Mouse (Mus musculus) forebrain, embryonic 10.5 days (tissue): ENCODE measurements around the gene Rpl27. TPM values are rescaled to one million over a fixed set of nuclear protein-coding genes. Genes with fewer than 3 reads are reported as not detected.
A peak's percentile ranks its signal among the peaks of the same experiment; 100 is the strongest.

Experiments
- DNase-seq: peaks from one replicate; pipeline ENCODE4 v3.0.0-alpha.2; 2017; ENCODE audit warnings: low spot score; ENCODE audit errors: extremely low spot score
- H3K27ac ChIP-seq: fragments of 300-500 bp; sonication (generic); 2 replicates; pipeline ENCODE4 v1.5.1; 2016; ENCODE audit warnings: mild to moderate bottlenecking
- H3K27me3 ChIP-seq: fragments of 300-500 bp; sonication (generic); 2 replicates; pipeline ENCODE4 v1.6.1; 2016; ENCODE audit warnings: mild to moderate bottlenecking; ENCODE audit not compliant: poor library complexity, severe bottlenecking
- H3K36me3 ChIP-seq: fragments of 300-500 bp; sonication (generic); replicated peaks from 2 replicates; pipeline ENCODE4 v1.6.1; 2016; ENCODE audit warnings: mild to moderate bottlenecking, moderate library complexity
- H3K4me1 ChIP-seq: fragments of 300-500 bp; sonication (generic); 2 replicates; pipeline ENCODE4 v1.6.1; 2016
- H3K4me3 ChIP-seq: fragments of 300-500 bp; sonication (generic); 2 replicates; pipeline ENCODE4 v1.5.1; 2016; ENCODE audit warnings: mild to moderate bottlenecking, moderate library complexity
- H3K9me3 ChIP-seq: fragments of 300-500 bp; sonication (generic); 2 replicates; pipeline ENCODE4 v1.6.1; 2016; ENCODE audit warnings: mild to moderate bottlenecking, moderate library complexity
- WGBS: fragments of 180-500 bp; shearing (Covaris S2); methylation state at CpG from one replicate; pipeline ENCODE4 v1.1.7; 2016; 5-methylcytosine and 5-hydroxymethylcytosine counted together
- polyA plus RNA-seq: library from polyadenylated mRNA; unstranded; fragments of >200 nt; fragmentation: Nextera tagmentation; extraction: Ambion mirVana; gene quantifications from 2 replicates; pipeline ENCODE4 v1.2.1, GENCODE M21; 2016

Rpl27 gene
- 499 and 505 TPM in 2 replicates for polyA plus RNA-seq

DNA sequence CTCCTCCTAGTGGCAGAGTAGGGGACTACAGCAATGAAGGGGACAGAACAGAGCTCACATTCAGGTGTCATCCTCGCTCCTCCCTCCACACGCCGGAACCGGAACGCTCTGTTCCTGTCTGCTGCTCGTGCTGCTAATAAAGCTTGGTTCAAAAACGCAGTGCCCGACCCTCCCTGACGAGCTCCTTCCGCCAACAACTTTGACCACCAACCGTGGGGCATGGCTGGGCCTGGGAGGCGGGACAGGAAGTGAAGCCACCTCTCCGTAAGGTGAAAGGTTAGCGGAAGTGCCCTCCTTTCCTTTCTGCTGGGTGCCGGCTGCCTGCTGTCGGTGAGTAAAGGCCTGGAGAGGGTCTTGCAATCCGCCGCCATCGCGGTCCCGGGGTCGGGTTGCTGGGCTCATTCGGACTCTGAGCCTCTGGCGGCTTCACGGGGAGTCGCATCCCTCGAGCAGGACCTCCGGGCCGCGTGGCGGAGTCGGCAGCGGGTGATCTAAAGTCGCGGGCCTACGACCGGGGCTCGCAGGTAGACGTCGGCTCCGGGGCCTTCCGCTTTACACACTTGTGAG, at the start of gene Rpl27:
Gene Rpl27, plus strand, starts transcription at position 172 of the 567 bp plus-strand sequence.
- Histone ChIP-seq H3K4me3 (peak within 1 kb of the TSS; percentile 89), H3K4me1 (peaks cover 21% of the 10 kb centered on the region), H3K36me3 (peaks cover 39% of the 10 kb centered on the region), H3K27me3 (no peaks in the 10 kb centered on the region), H3K27ac (peak within 1 kb of the TSS; percentile 98), H3K9me3 (no peaks in the 10 kb centered on the region)
- DNase-seq, result peak; percentile 100
- under 1% methylated on average over 42 of the region's 42 CpGs for WGBS

DNA sequence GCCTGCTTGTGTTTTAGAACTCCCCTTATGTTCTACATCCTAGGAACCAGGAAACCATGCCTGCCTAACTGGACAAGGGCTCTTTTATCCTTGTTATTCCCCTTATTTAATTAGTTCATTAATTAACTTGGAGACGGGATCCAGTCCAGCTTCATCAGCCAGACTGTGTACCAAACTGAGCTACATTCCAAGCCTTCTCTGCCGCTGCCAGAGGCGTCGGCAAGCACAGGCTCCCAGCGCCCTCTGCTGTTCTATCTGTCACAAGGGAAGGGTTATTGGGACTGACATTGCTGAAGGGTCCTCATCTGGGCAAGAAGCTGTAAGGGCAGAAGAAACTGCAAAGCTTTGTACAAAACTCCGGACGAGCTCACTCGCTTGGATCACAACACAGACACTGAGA, 47.0 kb upstream of the Rpl27 start:
- Histone ChIP-seq H3K27ac (no peak overlapping the region), H3K4me1 (peaks cover 4% of the 10 kb centered on the region; the same call in 1 of the 2 replicates), H3K9me3 (no peaks in the 10 kb centered on the region), H3K4me3 (no peak overlapping the region), H3K27me3 (no peaks in the 10 kb centered on the region), H3K36me3 (no peaks in the 10 kb centered on the region)
- 8% methylated on average over 8 of the region's 8 CpGs for WGBS
- DNase-seq, result peak; percentile 71

DNA sequence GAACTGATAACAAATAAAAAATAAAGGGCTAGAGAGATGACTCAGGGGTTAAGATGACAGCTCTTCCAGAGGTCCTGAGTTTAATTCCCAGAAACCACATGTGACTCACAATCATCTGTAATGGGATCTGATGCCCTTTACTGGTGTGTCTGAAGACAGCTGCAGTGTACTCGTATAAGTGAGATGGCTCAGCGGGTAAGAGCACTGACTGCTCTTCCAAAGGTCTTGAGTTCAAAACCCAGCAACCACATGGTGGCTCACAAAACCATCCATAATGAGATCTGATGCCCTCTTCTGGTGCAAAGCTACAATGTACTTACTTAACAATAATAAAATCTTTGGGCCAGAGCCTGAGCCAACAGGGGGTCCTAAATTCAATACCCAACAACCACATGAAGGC, 26.8 kb upstream of the Rpl27 start:
- H3K36me3 ChIP-seq, result peaks cover 47% of the 10 kb centered on the region
- WGBS, result 93% methylated on average over 2 of the region's 2 CpGs

DNA sequence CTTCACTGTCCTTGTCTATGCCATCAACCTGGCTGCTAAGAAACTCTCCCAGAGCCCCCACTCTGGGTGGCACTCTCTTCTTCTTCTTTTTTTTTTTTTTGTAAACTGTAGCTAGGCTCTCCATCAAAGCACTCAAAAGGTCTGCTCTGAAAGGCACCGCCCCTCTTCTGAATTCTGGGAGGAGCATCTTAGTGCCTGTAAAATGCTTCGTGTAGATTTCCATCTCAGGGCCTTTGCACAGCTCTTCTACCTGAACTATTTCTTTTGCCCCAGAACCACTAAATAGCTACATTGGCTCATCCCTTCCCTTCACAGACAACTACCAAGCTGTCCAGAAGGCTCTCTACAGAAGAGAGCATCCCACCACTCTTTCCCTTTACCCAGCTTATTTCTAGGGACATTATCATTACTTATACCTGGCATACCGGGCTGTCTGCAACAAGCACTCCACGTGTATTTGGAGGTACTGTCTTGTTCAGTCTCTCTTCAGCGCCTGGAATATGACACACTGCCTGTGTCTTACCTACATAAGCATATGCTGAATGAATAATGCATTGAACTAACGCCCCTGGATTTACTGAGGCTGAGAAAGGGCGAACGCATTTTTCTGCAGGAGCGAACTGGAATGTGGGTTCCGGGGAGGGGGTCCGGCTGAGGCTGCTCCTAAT, 25.5 kb upstream of the Rpl27 start:
- WGBS, result 4% methylated on average over 11 of the region's 11 CpGs
- Histone ChIP-seq H3K4me1 (peaks cover 21% of the 10 kb centered on the region), H3K27ac (peak overlapping the region; percentile 94), H3K4me3 (peak overlapping the region; percentile 93), H3K36me3 (peaks cover 34% of the 10 kb centered on the region), H3K27me3 (no peaks in the 10 kb centered on the region), H3K9me3 (no peaks in the 10 kb centered on the region)
- DNase-seq, result no peak

More for the DNA sequence above, 26.8 kb upstream of the Rpl27 start:
- no peaks in the 10 kb centered on the region for H3K9me3 ChIP-seq
- peaks cover 21% of the 10 kb centered on the region for H3K4me1 ChIP-seq
- no peak overlapping the region for H3K4me3 ChIP-seq
- H3K27me3 ChIP-seq, result no peaks in the 10 kb centered on the region
- no peak overlapping the region for H3K27ac ChIP-seq
- no peak for DNase-seq

DNA sequence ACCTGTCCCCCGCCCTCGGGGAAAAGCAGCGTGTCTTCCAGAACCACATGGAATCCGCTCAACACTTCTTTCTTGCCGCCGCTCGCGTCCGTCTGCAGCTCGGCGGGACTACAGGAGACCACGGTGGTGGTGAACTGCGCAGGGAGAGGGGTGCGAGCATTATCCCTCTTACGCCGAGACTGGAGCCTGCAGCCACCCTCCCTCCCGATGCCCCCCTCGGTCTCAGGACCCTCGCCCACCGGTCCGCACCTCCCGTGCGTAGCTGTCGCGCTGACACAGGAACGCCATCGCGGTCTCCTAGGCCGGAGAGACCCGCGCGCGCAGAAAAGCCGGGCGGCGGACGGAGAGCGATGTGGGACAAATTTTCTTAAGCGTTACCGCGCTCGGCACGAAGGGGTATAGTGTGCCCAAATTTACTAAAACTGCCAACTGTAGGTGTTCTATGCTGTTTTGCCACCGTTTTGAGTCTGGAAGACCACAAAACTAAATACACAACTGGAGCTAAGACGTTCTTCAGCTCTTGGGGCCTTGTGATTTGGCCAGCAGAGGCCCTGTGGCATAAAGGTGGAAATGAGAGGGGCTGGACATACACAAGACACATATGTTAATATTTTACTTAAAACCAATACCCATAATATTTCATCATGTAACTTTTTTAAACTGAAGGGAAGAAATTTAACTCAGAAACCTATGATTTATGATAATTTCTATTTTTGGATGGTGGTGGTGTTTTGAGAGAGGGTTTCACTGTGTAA, 24.8 kb upstream of the Rpl27 start, which contains the start of gene Aarsd1:
Gene Aarsd1, minus strand, starts transcription at position 515 of the 755 bp plus-strand sequence.
- Histone ChIP-seq H3K4me1 (peaks cover 21% of the 10 kb centered on the region), H3K36me3 (peaks cover 27% of the 10 kb centered on the region), H3K27ac (peak within 1 kb of the TSS; percentile 94), H3K9me3 (no peaks in the 10 kb centered on the region), H3K4me3 (peak within 1 kb of the TSS; percentile 93), H3K27me3 (no peaks in the 10 kb centered on the region)
- WGBS, result under 1% methylated on average over 45 of the region's 45 CpGs
- peak; percentile 88 for DNase-seq

DNA sequence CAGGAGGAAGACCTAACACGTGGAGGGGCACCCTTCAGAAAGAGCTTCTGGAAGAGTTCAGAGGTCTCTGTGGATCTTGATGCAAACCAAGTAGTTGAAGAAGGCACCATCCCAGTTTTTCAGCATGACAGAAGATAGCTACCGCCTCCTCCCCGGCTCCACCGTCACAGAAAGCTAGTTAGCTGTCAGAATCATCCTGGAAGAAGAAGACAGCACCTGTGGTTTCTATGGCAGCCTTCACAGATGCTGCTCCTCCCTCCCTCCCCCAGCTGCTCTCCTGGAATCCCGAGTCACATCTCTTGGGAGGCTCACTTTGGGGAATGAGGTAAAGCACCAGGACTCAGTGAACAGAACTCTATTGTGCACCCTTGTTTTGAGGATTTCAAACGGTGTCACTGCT, 23.1 kb upstream of the Rpl27 start:
- 59% methylated on average over 6 of the region's 6 CpGs for WGBS
- H3K27me3 ChIP-seq, result peaks cover 7% of the 10 kb centered on the region
- no peak for DNase-seq

DNA sequence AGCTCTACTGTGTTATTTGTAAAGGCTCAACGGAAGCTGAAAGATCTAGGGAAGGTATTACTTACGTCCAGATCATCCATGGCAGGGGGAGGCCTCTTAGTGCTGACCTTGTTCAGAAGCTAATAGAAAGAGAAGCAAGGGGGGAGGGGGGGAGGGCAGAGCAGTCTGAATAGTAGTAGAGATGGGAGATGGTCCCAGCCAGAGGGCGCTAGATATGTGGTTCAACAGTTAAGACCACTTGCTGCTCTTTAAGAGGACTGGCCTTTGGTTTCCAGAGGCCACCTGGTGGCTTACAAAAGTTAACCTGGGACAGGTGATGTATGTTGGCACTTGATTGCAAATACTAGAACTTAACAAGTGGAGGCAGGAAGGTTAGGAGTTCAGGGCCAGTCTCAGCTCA, 22.5 kb upstream of the Rpl27 start:
- 15% methylated on average over 3 of the region's 3 CpGs for WGBS
- no peak overlapping the region for H3K4me3 ChIP-seq
- no peak for DNase-seq
- H3K36me3 ChIP-seq, result peaks cover 6% of the 10 kb centered on the region; the same call in 1 of the 2 replicates
- H3K27ac ChIP-seq, result no peak overlapping the region
- peaks cover 31% of the 10 kb centered on the region for H3K4me1 ChIP-seq
- H3K27me3 ChIP-seq, result peaks cover 10% of the 10 kb centered on the region
- no peaks in the 10 kb centered on the region for H3K9me3 ChIP-seq

More for the DNA sequence above, 23.1 kb upstream of the Rpl27 start:
- Histone ChIP-seq H3K9me3 (no peaks in the 10 kb centered on the region), H3K4me3 (no peak overlapping the region), H3K27ac (no peak overlapping the region), H3K4me1 (peaks cover 25% of the 10 kb centered on the region), H3K36me3 (peaks cover 10% of the 10 kb centered on the region)

DNA sequence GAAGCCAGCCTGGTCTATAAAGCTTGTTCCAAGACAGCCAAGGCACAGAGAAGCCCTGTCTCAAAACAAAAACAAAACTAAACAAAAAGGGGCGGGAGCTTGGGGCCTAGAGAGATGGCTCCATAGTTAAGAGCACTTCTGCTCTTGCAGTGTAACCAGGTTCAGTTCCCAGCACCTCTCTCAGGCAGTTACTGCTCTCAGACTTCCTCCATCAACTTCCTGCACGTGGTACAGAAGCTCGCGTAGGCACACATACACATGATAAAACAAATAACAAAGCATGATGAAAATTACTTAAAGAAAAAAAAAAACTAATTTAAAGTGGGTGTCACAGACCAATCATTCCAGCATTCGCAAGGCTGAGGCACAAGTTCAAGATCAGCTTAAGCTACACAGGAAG, 21.9 kb upstream of the Rpl27 start:
- DNase-seq, result no peak
- Histone ChIP-seq H3K27ac (no peak overlapping the region), H3K4me1 (peaks cover 32% of the 10 kb centered on the region), H3K27me3 (peaks cover 10% of the 10 kb centered on the region), H3K4me3 (no peak overlapping the region), H3K9me3 (no peaks in the 10 kb centered on the region), H3K36me3 (peaks cover 3% of the 10 kb centered on the region; the same call in 1 of the 2 replicates)
- 86% methylated on average over 5 of the region's 5 CpGs for WGBS

DNA sequence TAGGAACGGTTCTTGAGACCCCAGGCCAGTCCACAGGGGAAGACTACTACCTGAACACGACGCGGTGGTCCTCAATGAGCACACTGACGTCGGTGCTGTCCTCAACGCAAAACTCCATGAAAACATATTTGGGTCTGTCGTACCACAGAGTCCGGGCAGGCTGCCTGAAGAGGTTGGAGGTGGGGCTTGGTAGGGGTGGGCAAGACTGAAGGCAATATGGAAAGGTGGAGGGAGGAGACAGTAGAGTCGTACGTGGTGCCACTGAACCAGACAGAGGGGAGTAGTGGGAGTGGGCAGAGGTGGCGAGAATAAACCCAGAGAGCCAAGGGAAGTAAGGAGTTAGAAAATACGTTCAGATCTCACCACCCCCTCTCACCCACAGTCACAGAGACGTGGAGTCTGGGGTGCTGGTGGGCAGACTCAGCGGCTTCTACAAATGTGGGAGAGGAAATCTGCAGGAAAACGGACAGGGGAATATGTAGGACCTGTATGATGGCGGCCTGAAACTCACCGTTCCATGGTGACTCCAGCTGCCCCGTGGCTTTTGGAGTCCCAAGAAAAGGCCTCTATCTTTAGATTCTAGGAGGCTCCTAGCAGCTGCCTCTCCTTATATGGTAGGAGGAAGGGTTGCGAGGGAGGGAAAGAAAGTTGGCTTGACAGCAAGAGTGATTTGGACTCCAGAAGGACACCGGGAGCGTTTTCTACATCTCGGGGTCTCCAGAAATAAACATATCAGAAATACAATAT, 17.8 kb upstream of the Rpl27 start, which contains the start of gene Gm27029:
Gene Gm27029, minus strand, starts transcription at position 692 of the 747 bp plus-strand sequence.
- no peak for DNase-seq
- peak within 1 kb of the TSS; percentile 84 for H3K4me3 ChIP-seq
- peaks cover 10% of the 10 kb centered on the region for H3K27me3 ChIP-seq
- WGBS, result 4% methylated on average over 23 of the region's 23 CpGs
- no peaks in the 10 kb centered on the region for H3K9me3 ChIP-seq
- peak within 1 kb of the TSS; percentile 83 for H3K27ac ChIP-seq
- peaks cover 33% of the 10 kb centered on the region for H3K4me1 ChIP-seq
- peaks cover 6% of the 10 kb centered on the region for H3K36me3 ChIP-seq

DNA sequence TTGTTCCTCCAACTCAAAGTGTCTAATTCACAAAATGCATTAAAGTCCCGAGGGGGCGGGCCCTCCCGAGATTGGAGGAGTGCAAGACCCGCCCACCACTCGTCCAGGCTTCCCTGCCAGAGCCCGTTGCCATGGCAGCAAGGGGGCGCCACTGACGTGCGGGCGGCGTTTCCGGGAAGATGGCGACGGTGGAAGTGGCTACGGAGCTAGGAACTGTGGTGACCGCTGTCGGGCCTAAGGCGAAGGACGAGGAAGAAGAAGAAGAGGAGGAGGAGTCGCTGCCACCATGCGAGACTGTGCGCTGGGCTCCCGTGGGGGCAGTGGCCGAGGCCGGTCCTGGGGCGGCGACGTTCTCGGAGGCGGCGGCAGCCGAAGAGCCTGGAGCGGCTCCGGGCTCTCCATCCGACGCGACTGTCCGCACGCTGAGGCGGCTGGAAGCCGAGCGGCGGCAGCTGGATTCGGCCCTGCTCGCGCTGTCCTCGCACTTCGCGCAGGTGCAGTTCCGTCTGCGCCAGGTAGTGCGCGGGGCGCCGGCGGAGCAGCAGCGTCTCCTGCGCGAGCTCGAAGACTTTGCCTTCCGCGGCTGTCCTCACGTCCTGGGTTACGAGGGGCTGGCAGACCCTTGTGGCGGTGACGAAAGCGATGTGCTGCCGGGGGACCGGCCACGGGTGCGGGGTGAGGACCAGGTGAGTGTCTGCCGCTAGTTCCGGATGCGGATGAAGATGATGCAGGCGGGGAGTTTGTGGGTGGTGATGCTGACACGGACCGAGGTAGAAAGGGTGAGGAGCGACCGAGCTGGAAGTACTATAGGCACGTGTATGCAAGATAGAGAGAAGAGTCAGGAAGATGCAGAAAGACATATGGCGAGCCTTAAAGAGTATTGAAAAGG, 16.9 kb upstream of the Rpl27 start, which contains the start of the genes Rundc1 and Ptges3l:
Gene Rundc1, plus strand, starts transcription at position 161 of the 889 bp plus-strand sequence.
Gene Ptges3l, minus strand, starts transcription at position 409 of the 889 bp plus-strand sequence.
- DNase-seq, result peak; percentile 98
- H3K36me3 ChIP-seq, result peaks cover 14% of the 10 kb centered on the region
- H3K27me3 ChIP-seq, result peaks cover 10% of the 10 kb centered on the region
- peak within 1 kb of the TSS; percentile 83 for H3K27ac ChIP-seq
- peak within 1 kb of the TSS; percentile 84 for H3K4me3 ChIP-seq
- WGBS, result under 1% methylated on average over 81 of the region's 81 CpGs
- H3K9me3 ChIP-seq, result no peaks in the 10 kb centered on the region
- peaks cover 30% of the 10 kb centered on the region for H3K4me1 ChIP-seq

DNA sequence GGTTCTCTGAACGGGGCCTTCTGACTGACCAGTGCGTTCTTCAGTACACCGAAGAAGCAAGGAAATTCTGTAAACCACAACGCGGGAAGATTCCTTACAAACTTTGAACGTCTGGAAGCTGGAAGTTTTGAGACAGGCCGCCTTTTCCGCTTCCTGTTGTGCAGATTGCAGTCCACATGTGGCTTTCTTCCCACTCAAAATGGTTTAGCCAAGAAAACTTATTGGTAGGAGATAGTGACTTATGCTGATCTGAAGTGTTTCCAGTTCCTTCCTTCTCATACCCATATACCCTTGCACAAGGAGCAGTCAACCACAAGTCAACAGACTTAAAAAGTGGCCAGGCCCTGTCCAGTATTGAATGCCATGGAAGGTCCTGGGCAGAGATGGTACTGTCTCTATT, 15.9 kb upstream of the Rpl27 start:
- Histone ChIP-seq H3K36me3 (peaks cover 24% of the 10 kb centered on the region), H3K4me1 (peaks cover 30% of the 10 kb centered on the region), H3K27me3 (peaks cover 10% of the 10 kb centered on the region), H3K27ac (no peak overlapping the region), H3K9me3 (no peaks in the 10 kb centered on the region), H3K4me3 (peak overlapping the region; percentile 84)
- DNase-seq, result no peak
- WGBS, result 66% methylated on average over 8 of the region's 8 CpGs
